In the genomic region with DNA sequence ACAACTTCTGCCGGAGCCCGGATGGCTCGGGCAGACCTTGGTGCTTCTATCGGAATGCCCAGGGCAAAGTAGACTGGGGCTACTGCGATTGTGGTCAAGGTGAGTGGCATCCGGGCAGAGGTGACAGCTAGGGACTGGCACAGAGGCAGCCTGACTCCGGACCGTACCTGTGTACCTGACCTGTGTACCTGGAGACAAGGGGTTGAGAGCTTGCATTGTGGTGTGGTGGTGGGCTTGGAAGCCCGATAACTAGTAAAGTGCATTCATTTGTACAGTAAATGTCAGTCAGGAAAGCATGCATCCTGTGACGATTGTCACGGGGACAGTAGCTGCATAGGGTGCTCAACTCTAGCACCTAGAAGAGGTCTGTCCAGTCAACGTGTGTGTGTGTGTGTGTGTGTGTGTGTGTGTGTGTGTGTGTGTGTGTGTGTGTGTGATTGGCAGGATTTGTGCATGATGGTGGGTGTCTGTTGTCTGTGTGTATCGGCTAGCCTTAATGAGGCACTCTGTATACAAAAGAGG, we compare ENCODE assay signal across 9 mouse cellular contexts. TPM values are rescaled to one million over a fixed set of nuclear protein-coding genes. Genes with fewer than 3 reads are reported as not detected.
A peak's percentile ranks its signal among the peaks of the same experiment; 100 is the strongest.
DNase-seq lines count a peak whose midpoint lies in the region; ATAC-seq and TF ChIP-seq lines count a peak whose summit lies in the region.
"Had no signal": no experiment of that assay in that cellular context is flagged by ENCODE, and none has a peak within 500 bp of the region (broad histone marks: within the 10 kb centered on the region; RNA-seq: fewer than 3 reads in every experiment).

No protein-coding gene starts in this region.

- H3K4me2 ChIP-seq in kidney, embryonic 14.5 days (replicated peaks; ENCODE audit: low read depth, low read length) = peak overlapping the region; percentile 100
- peak overlapping the region; percentile 99 for H3K4me2 ChIP-seq in midbrain, embryonic 14.5 days (ENCODE audit: low read length)

- peaks cover 9% of the 10 kb centered on the region for H3K27me3 ChIP-seq in heart, adult 2 months (ENCODE audit: control insufficient read depth, insufficient read depth, low read length)
- H3K27me3 ChIP-seq in kidney, embryonic 14.5 days (ENCODE audit: control insufficient read depth, insufficient read depth, low read length) = peaks cover 9% of the 10 kb centered on the region
- H3K27me3 ChIP-seq in midbrain, embryonic 14.5 days (ENCODE audit: control insufficient read depth, insufficient read depth, low read length) = peaks cover 10% of the 10 kb centered on the region; the same call in 1 of the 2 replicates

- no peak for DNase-seq in heart, adult 2 months
- no peak for DNase-seq in heart, adult 9 months (ENCODE audit: low spot score in 2 of 2)
- peak; percentile 55 for DNase-seq in midbrain, embryonic 14.5 days
- DNase-seq in left cerebral cortex, postnatal 36 days (ENCODE audit: low spot score in 2 of 2) = no peak
- DNase-seq in spleen, postnatal 14 days (ENCODE audit: low spot score in 2 of 2) = no peak

- WGBS in heart, adult 2 months = 9% methylated on average over 13 of the region's 13 CpGs
- 15% methylated on average over 13 of the region's 13 CpGs for WGBS in kidney, embryonic 14.5 days
- 6% methylated on average over 13 of the region's 13 CpGs for WGBS in midbrain, embryonic 14.5 days

- no peak for TF ChIP-seq POLR2A in heart, adult 2 months (IDR thresholded peaks at IDR 0.05; ENCODE audit: insufficient read depth, low read depth, low read length)
- no peak for TF ChIP-seq POLR2A in embryonic fibroblast, embryonic 13.5 days (IDR thresholded peaks at IDR 0.05; ENCODE audit: low read depth, low read length)

- peak overlapping the region; percentile 44; the same call in 1 of the 2 replicates for H3K9ac ChIP-seq in heart, adult 2 months (ENCODE audit: low read depth, low read length)
- peak overlapping the region; percentile 65; the same call in 1 of the 2 replicates for H3K9ac ChIP-seq in kidney, embryonic 14.5 days (ENCODE audit: low read depth, low read length)
- peak overlapping the region; percentile 72 for H3K9ac ChIP-seq in midbrain, embryonic 14.5 days (replicated peaks; ENCODE audit: low read length)

- no peak overlapping the region for H3K27ac ChIP-seq in heart, adult 2 months
- no peak overlapping the region for H3K27ac ChIP-seq in embryonic fibroblast, embryonic 13.5 days (ENCODE audit: insufficient read depth, low read length)
- H3K27ac ChIP-seq in kidney, embryonic 14.5 days (ENCODE audit: low read depth, low read length) = no peak overlapping the region
- H3K27ac ChIP-seq in midbrain, embryonic 14.5 days (replicated peaks; ENCODE audit: low read depth, low read length) = no peak overlapping the region

- H3K9me3 ChIP-seq in kidney, embryonic 14.5 days (ENCODE audit: control insufficient read depth, low read length) = no peaks in the 10 kb centered on the region
- no peaks in the 10 kb centered on the region for H3K9me3 ChIP-seq in midbrain, embryonic 14.5 days (ENCODE audit: control insufficient read depth, low read length)

- H3K4me1 ChIP-seq in heart, adult 2 months (ENCODE audit: control insufficient read depth, insufficient read depth, low read length) = peaks cover 2% of the 10 kb centered on the region; the same call in 1 of the 2 replicates
- 0 out of 2 replicates have a peak, but pooled peaks cover 3% of the 10 kb centered on the region for H3K4me1 ChIP-seq in embryonic fibroblast, embryonic 13.5 days (ENCODE audit: control insufficient read depth, insufficient read depth, low read length)
- H3K4me1 ChIP-seq in kidney, embryonic 14.5 days (ENCODE audit: control insufficient read depth, insufficient read depth, low read length) = 0 out of 2 replicates have a peak, but pooled peaks cover 6% of the 10 kb centered on the region
- H3K4me1 ChIP-seq in midbrain, embryonic 14.5 days (ENCODE audit: control insufficient read depth, insufficient read depth, low read length) = peaks cover 7% of the 10 kb centered on the region

- no peaks in the 10 kb centered on the region for H3K79me2 ChIP-seq in heart, adult 2 months (replicated peaks; ENCODE audit: control insufficient read depth, insufficient read depth, low read length)

- intact Hi-C loops in heart, adult 2 months (cut with DNase I) = no loop called here
- intact Hi-C loops in left cerebral cortex, postnatal 36 days (cut with DNase I) = loop anchor here (5.0 kb wide), 1 partner anchor 60 kb away; no protein-coding TSS in a partner anchor

- TF ChIP-seq EP300 in heart, adult 2 months (IDR thresholded peaks at IDR 0.05; ENCODE audit: insufficient read depth, low read depth, low read length) = no peak

- H3K36me3 ChIP-seq in heart, adult 2 months (ENCODE audit: control insufficient read depth, insufficient read depth, low read length) = no peaks in the 10 kb centered on the region
- H3K36me3 ChIP-seq in kidney, embryonic 14.5 days (ENCODE audit: control insufficient read depth, insufficient read depth, low read length) = no peaks in the 10 kb centered on the region
- H3K36me3 ChIP-seq in midbrain, embryonic 14.5 days (ENCODE audit: control insufficient read depth, insufficient read depth, low read length) = no peaks in the 10 kb centered on the region
- H3K36me3 ChIP-seq: G1E had no signal

- peak overlapping the region; percentile 59 for H3K4me3 ChIP-seq in heart, adult 2 months
- peak overlapping the region; percentile 55 for H3K4me3 ChIP-seq in embryonic fibroblast, embryonic 13.5 days (ENCODE audit: insufficient read depth, low read length)
- H3K4me3 ChIP-seq in kidney, embryonic 14.5 days (ENCODE audit: low read length) = peak overlapping the region; percentile 68
- H3K4me3 ChIP-seq in midbrain, embryonic 14.5 days (replicated peaks; ENCODE audit: low read depth, low read length) = peak overlapping the region; percentile 80

- ATAC-seq in CD4-positive, CD25-positive, alpha-beta regulatory T cell, adult 4 months = peak; percentile 46
- ATAC-seq in kidney, embryonic 14.5 days (ENCODE audit: low FRiP score, low TSS enrichment) = peak; percentile 65
- ATAC-seq in midbrain, embryonic 14.5 days (ENCODE audit: low FRiP score, low TSS enrichment) = peak; percentile 56

- TF ChIP-seq CTCF in heart, adult 2 months (IDR thresholded peaks at IDR 0.05) = no peak
- TF ChIP-seq CTCF in embryonic fibroblast, embryonic 13.5 days (IDR thresholded peaks at IDR 0.05; ENCODE audit: borderline replicate concordance, insufficient read depth, low read length) = no peak

RNA-seq across cellular contexts. Expression of a gene that starts 0.9 kb away (rescaled TPM):
- under 1 TPM; 0.66 to 0.91 TPM for total RNA-seq in heart, adult 2 months (2021)
- 0.55 and 0.97 TPM in 2 replicates for polyA plus RNA-seq in heart, adult 2 months (2012; rRNA removed)
- 1 to 10 TPM in 1 of 2 experiments, under 1 TPM in 1; 0.46 to 1.3 TPM for polyA plus RNA-seq in CD4-positive, CD25-positive, alpha-beta regulatory T cell, adult 4 months (2017; shearing (Covaris generic))
- 2.1 and 3.6 TPM in 2 replicates for polyA plus RNA-seq in embryonic fibroblast, embryonic 13.5 days (2011; ENCODE audit: insufficient read length, low read depth, missing spikeins)
- 2.3 and 2.9 TPM in 2 replicates for polyA plus RNA-seq in kidney, embryonic 14.5 days (2014; fragmentation: Nextera tagmentation; extraction: Ambion mirVana)
- polyA plus RNA-seq in midbrain, embryonic 14.5 days (2014; fragmentation: Nextera tagmentation; extraction: Ambion mirVana) = 9.1 and 9.3 TPM in 2 replicates
- 10 to 100 TPM; 15.7 to 18.0 TPM for total RNA-seq in left cerebral cortex, postnatal 36 days (2021)
- polyA plus RNA-seq: G1E had no signal
